Mouse (Mus musculus) olfactory bulb, adult 2 months (tissue): ENCODE measurements at regions not wholly inside any gene's neighbourhood (a gene's known extent, or its start where the extent isn't known, plus 50 kb on each side); places are given as distances from the start of the nearest gene placed in this dataset.

Source experiments
- CTCF ChIP-seq: fragments of 200-500 bp; IDR thresholded peaks from 2 replicates; pipeline ENCODE4 v1.5.1; 2012; ENCODE audit warnings: low read depth, mild to moderate bottlenecking, low read length, moderate library complexity; ENCODE audit not compliant: insufficient read depth
- POLR2A ChIP-seq: fragments of 200-500 bp; IDR thresholded peaks from 2 replicates; pipeline ENCODE4 v1.6.1; 2012; ENCODE audit warnings: mild to moderate bottlenecking, low read depth, low read length, moderate library complexity; ENCODE audit not compliant: insufficient read depth

GRCm38 (mm10) chr6:81808712-81809111, 114.8 kb upstream of the Gcfc2 start:
- no peak for TF ChIP-seq POLR2A
- no peak for TF ChIP-seq CTCF
